Mouse (Mus musculus): ENCODE measurements around the gene Taf9.

- TF ChIP-seq CTCF (IDR thresholded peaks at IDR 0.05; ENCODE audit: borderline replicate concordance, insufficient read depth, low read depth, low read length): no peak
- no peak for TF ChIP-seq POLR2A (IDR thresholded peaks at IDR 0.05; ENCODE audit: borderline replicate concordance, insufficient read depth, low read length)
These were observed 33.0 kb downstream of the Taf9 start for GRCm38 (mm10) chr13:100684355-100684754.
